In genomic region chr13:97420773-97421172, GRCm38 (mm10) we compare ENCODE assay signal across 18 mouse cellular contexts.
"Had no signal": no experiment of that assay in that cellular context is flagged by ENCODE, and none has a peak within 500 bp of the region (broad histone marks: within the 10 kb centered on the region; RNA-seq: fewer than 3 reads in every experiment).

No protein-coding gene starts in this region.

- H3K4me3 ChIP-seq: lung, embryonic 15.5 days; megakaryocyte, embryonic 14.5 days; midbrain, embryonic 13.5 days; midbrain, embryonic 15.5 days; neural tube, embryonic 12.5 days; stomach, embryonic 15.5 days had no signal

- H3K4me1 ChIP-seq: megakaryocyte, embryonic 14.5 days; stomach, embryonic 15.5 days had no signal

- H3K9me3 ChIP-seq: lung, embryonic 15.5 days; megakaryocyte, embryonic 14.5 days; midbrain, embryonic 13.5 days; midbrain, embryonic 15.5 days; neural tube, embryonic 12.5 days; stomach, embryonic 15.5 days had no signal

- ATAC-seq: liver, postnatal 0 days; lung, postnatal 0 days; midbrain, embryonic 13.5 days; midbrain, embryonic 15.5 days had no signal

- H3K9ac ChIP-seq: liver, postnatal 0 days; lung, embryonic 15.5 days; midbrain, embryonic 13.5 days; midbrain, embryonic 15.5 days; neural tube, embryonic 12.5 days; stomach, embryonic 15.5 days had no signal

- H3K27me3 ChIP-seq: lung, embryonic 15.5 days; midbrain, embryonic 15.5 days; neural tube, embryonic 12.5 days; stomach, embryonic 15.5 days had no signal

- H3K4me2 ChIP-seq: lung, embryonic 15.5 days; midbrain, embryonic 11.5 days; midbrain, embryonic 13.5 days; midbrain, embryonic 15.5 days; neural tube, embryonic 12.5 days; stomach, embryonic 15.5 days had no signal

- H3K36me3 ChIP-seq: lung, embryonic 15.5 days; midbrain, embryonic 13.5 days; midbrain, embryonic 15.5 days; neural tube, embryonic 12.5 days; stomach, embryonic 15.5 days had no signal

- DNase-seq: liver, postnatal 0 days; lung, adult 2 months; lung, postnatal 14 days; lung, postnatal 36 days; right cerebral cortex, postnatal 14 days; thymus, adult 2 months; thymus, postnatal 25 days; thymus, postnatal 4 days had no signal

- H3K27ac ChIP-seq: lung, embryonic 15.5 days; macrophage; midbrain, embryonic 13.5 days; midbrain, embryonic 15.5 days; neural tube, embryonic 12.5 days; stomach, embryonic 15.5 days; stomach, postnatal 0 days had no signal
